Mouse (Mus musculus) layer of hippocampus, adult 9-10 months (tissue): ENCODE measurements at regions not wholly inside any gene's neighbourhood (a gene's known extent, or its start where the extent isn't known, plus 50 kb on each side); places are given as distances from the start of the nearest gene placed in this dataset.
A peak's percentile ranks its signal among the peaks of the same experiment; 100 is the strongest.

Experiments used
- DNase-seq: peaks from one replicate; pipeline ENCODE4 v3.0.0; 2022; ENCODE audit warnings: low spot score

- no peak for DNase-seq
Observed at GRCm38 (mm10) chr10:66102103-66102502, 993.8 kb upstream of the Jmjd1c start.

GRCm38 (mm10) chr10:66131361-66131760 lies 964.6 kb upstream of the Jmjd1c start:
- DNase-seq, result no peak

- DNase-seq, result no peak
Observed at GRCm38 (mm10) chr10:66132025-66132424, 963.9 kb upstream of the Jmjd1c start.

- no peak for DNase-seq
Observed at GRCm38 (mm10) chr10:66142413-66142812, 953.5 kb upstream of the Jmjd1c start.

GRCm38 (mm10) chr10:66142910-66143309 lies 953.0 kb upstream of the Jmjd1c start:
- DNase-seq, result no peak

- DNase-seq, result no peak
Observed at GRCm38 (mm10) chr10:66150966-66151365, 945.0 kb upstream of the Jmjd1c start.

- peak; percentile 53 for DNase-seq
Observed at GRCm38 (mm10) chr10:66152777-66153176, 943.1 kb upstream of the Jmjd1c start.

- no peak for DNase-seq
Observed at GRCm38 (mm10) chr10:66160916-66161556, 934.9 kb upstream of the Jmjd1c start.

GRCm38 (mm10) chr10:66172803-66173202 lies 923.1 kb upstream of the Jmjd1c start:
- DNase-seq, result no peak

GRCm38 (mm10) chr10:66177318-66177717 lies 918.6 kb upstream of the Jmjd1c start:
- no peak for DNase-seq

- DNase-seq, result no peak
Observed at GRCm38 (mm10) chr10:66181231-66181630, 914.7 kb upstream of the Jmjd1c start.

- no peak for DNase-seq
Observed at GRCm38 (mm10) chr10:66183069-66183468, 912.9 kb upstream of the Jmjd1c start.

GRCm38 (mm10) chr10:66187038-66187437 lies 908.9 kb upstream of the Jmjd1c start:
- no peak for DNase-seq

- DNase-seq, result no peak
Observed at GRCm38 (mm10) chr10:66201115-66201514, 894.8 kb upstream of the Jmjd1c start.

GRCm38 (mm10) chr10:66228123-66228522 lies 867.8 kb upstream of the Jmjd1c start:
- no peak for DNase-seq

GRCm38 (mm10) chr10:66234370-66234916 lies 861.5 kb upstream of the Jmjd1c start:
- no peak for DNase-seq

- no peak for DNase-seq
Observed at GRCm38 (mm10) chr10:66256377-66256776, 839.5 kb upstream of the Jmjd1c start.

- no peak for DNase-seq
Observed at GRCm38 (mm10) chr10:66270647-66271270, 825.2 kb upstream of the Jmjd1c start.

- DNase-seq, result no peak
Observed at GRCm38 (mm10) chr10:66295628-66296027, 800.3 kb upstream of the Jmjd1c start.

GRCm38 (mm10) chr10:66303235-66303780 lies 792.6 kb upstream of the Jmjd1c start:
- DNase-seq, result no peak

- no peak for DNase-seq
Observed at GRCm38 (mm10) chr10:66304901-66305300, 791.0 kb upstream of the Jmjd1c start.

- no peak for DNase-seq
Observed at GRCm38 (mm10) chr10:66331166-66331565, 764.8 kb upstream of the Jmjd1c start.

- no peak for DNase-seq
Observed at GRCm38 (mm10) chr10:66337994-66338393, 757.9 kb upstream of the Jmjd1c start.
